Mouse (Mus musculus) limb, embryonic 11.5 days (tissue): Measurements from ENCODE around the gene Mpp4. TPM values are rescaled to one million over a fixed set of nuclear protein-coding genes. Genes with fewer than 3 reads are reported as not detected.
A peak's percentile ranks its signal among the peaks of the same experiment; 100 is the strongest.

Experiments
- ATAC-seq: fragments of 200-750 bp; cut with Nextera tagmentation; 2 replicates; pipeline ENCODE4 v1.8.0; 2017; ENCODE audit warnings: low read depth; ENCODE audit not compliant: insufficient number of reproducible peaks, low FRiP score, low TSS enrichment
- DNase-seq: peaks from one replicate; pipeline ENCODE4 v3.0.0-alpha.2; 2015; ENCODE audit warnings: low spot score
- H3K27ac ChIP-seq: fragments of 300-500 bp; sonication (generic); replicated peaks from 2 replicates; pipeline ENCODE4 v1.5.1; 2014; ENCODE audit warnings: low read depth, mild to moderate bottlenecking, low read length
- H3K27me3 ChIP-seq: fragments of 300-500 bp; sonication (generic); 2 replicates; pipeline ENCODE4 v1.6.1; 2014; ENCODE audit warnings: mild to moderate bottlenecking, low read length, mixed read lengths; ENCODE audit not compliant: control insufficient read depth, insufficient read depth
- H3K36me3 ChIP-seq: fragments of 300-500 bp; sonication (generic); 2 replicates; pipeline ENCODE4 v1.6.1; 2014; ENCODE audit warnings: mild to moderate bottlenecking, low read length, moderate library complexity, mixed read lengths; ENCODE audit not compliant: control insufficient read depth, insufficient read depth
- H3K4me1 ChIP-seq: fragments of 300-500 bp; sonication (generic); 2 replicates; pipeline ENCODE4 v1.6.1; 2014; ENCODE audit warnings: low read length, mixed read lengths; ENCODE audit not compliant: control insufficient read depth, insufficient read depth
- H3K4me2 ChIP-seq: fragments of 300-500 bp; sonication (generic); 2 replicates; pipeline ENCODE4 v1.6.1; 2014; ENCODE audit warnings: low read depth, mild to moderate bottlenecking, moderate library complexity; ENCODE audit not compliant: severe bottlenecking
- H3K4me3 ChIP-seq: fragments of 300-500 bp; sonication (generic); 2 replicates; pipeline ENCODE4 v1.5.1; 2014; ENCODE audit warnings: low read depth, low read length
- H3K9ac ChIP-seq: fragments of 300-500 bp; sonication (generic); 2 replicates; pipeline ENCODE4 v1.6.1; 2014; ENCODE audit warnings: mild to moderate bottlenecking, low read length
- H3K9me3 ChIP-seq: fragments of 300-500 bp; sonication (generic); 2 replicates; pipeline ENCODE4 v1.6.1; 2016; ENCODE audit warnings: low read length; ENCODE audit not compliant: control insufficient read depth
- WGBS: fragments of 180-500 bp; shearing (Covaris S2); extraction: QIAGEN DNeasy Blood & Tissue Kit; methylation state at CpG from one replicate; pipeline ENCODE4 v1.1.7; 2014; 5-methylcytosine and 5-hydroxymethylcytosine counted together
- polyA plus RNA-seq: library from polyadenylated mRNA; unstranded; fragments of >200 nt; fragmentation: Nextera tagmentation; extraction: Ambion mirVana; gene quantifications from 2 replicates; pipeline ENCODE4 v1.2.1, GENCODE M21; 2014

Mpp4 gene
- polyA plus RNA-seq, 1 experiment from 2014 or later, result 0.28 TPM

GRCm38 (mm10) chr1:59144543-59144942 is 18.6 kb downstream of the Mpp4 start:
- H3K4me2 ChIP-seq, result no peak overlapping the region
- no peaks in the 10 kb centered on the region for H3K4me1 ChIP-seq
- 78% methylated on average over 10 of the region's 10 CpGs for WGBS
- H3K9me3 ChIP-seq, result no peaks in the 10 kb centered on the region
- ATAC-seq (no peak), DNase-seq (no peak)
- H3K36me3 ChIP-seq, result no peaks in the 10 kb centered on the region
- H3K4me3 ChIP-seq, result no peak overlapping the region
- H3K27me3 ChIP-seq, result no peaks in the 10 kb centered on the region
- H3K9ac ChIP-seq, result no peak overlapping the region
- no peak overlapping the region for H3K27ac ChIP-seq

DNA sequence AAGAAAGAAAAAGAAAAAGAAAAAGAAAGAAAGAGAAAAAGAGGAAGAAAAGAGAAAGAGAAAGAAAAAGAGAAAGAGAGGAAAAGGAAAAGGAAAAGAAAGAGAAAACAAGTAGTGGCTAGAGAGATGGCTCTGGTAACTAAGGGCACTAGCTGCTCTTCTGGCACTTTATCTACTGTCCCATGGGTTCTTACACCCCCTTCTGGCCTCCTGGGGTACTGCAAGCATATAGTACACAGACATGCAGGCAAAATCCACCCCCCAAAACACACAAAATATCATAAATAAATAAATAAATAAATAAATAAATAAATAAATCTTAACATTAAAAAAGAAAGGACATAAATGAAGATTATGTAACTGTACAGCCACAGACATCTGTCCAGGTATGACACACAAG is 20.4 kb downstream of the Mpp4 start:
- DNase-seq, result peak; percentile 79
- ATAC-seq, result no peak
- no peaks in the 10 kb centered on the region for H3K27me3 ChIP-seq
- no peaks in the 10 kb centered on the region for H3K9me3 ChIP-seq
- H3K4me2 ChIP-seq, result no peak overlapping the region
- H3K27ac ChIP-seq, result no peak overlapping the region
- H3K9ac ChIP-seq, result no peak overlapping the region
- no peak overlapping the region for H3K4me3 ChIP-seq
- no peaks in the 10 kb centered on the region for H3K4me1 ChIP-seq
- no peaks in the 10 kb centered on the region for H3K36me3 ChIP-seq

DNA sequence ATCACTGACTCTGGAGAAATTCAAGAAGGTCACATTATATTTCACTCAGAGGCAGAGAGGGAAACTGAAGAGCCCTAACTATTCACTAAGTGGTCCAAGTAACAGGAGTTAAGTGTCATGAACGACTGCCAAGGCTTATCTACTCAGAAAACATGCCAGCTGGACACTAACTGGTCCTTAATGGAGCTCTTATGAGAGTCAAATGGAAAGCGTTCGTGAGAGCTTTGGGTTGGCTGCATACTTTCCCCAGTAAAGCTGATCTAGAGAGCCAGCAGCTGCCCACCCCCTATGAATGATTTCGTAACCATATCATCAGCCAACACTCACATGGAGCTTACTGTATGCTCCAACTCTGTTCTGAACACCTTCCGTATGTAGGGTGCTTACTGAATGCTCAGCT is 28.8 kb downstream of the Mpp4 start:
- H3K4me3 ChIP-seq, result no peak overlapping the region
- ATAC-seq (no peak), DNase-seq (no peak)
- no peak overlapping the region for H3K9ac ChIP-seq
- H3K4me2 ChIP-seq, result no peak overlapping the region
- H3K27ac ChIP-seq, result no peak overlapping the region
- WGBS, result 83% methylated on average over 5 of the region's 5 CpGs
- no peaks in the 10 kb centered on the region for H3K9me3 ChIP-seq
- H3K4me1 ChIP-seq, result no peaks in the 10 kb centered on the region
- H3K36me3 ChIP-seq, result no peaks in the 10 kb centered on the region
- no peaks in the 10 kb centered on the region for H3K27me3 ChIP-seq

GRCm38 (mm10) chr1:59128879-59129278 is 34.3 kb downstream of the Mpp4 start:
- Histone ChIP-seq H3K9ac (no peak overlapping the region), H3K36me3 (no peaks in the 10 kb centered on the region), H3K27me3 (no peaks in the 10 kb centered on the region), H3K4me3 (no peak overlapping the region), H3K9me3 (no peaks in the 10 kb centered on the region), H3K4me2 (no peak overlapping the region), H3K27ac (no peak overlapping the region), H3K4me1 (no peaks in the 10 kb centered on the region)
- DNase-seq (no peak), ATAC-seq (no peak)
- WGBS, result 75% methylated on average over 7 of the region's 7 CpGs

- Histone ChIP-seq H3K36me3 (no peaks in the 10 kb centered on the region), H3K4me3 (no peak overlapping the region), H3K4me2 (no peak overlapping the region), H3K9ac (no peak overlapping the region), H3K27ac (no peak overlapping the region), H3K27me3 (no peaks in the 10 kb centered on the region), H3K9me3 (no peaks in the 10 kb centered on the region), H3K4me1 (no peaks in the 10 kb centered on the region)
- WGBS, result 70% methylated on average over 5 of the region's 5 CpGs
- no peak for ATAC-seq
- DNase-seq, result no peak
Measured at GRCm38 (mm10) chr1:59125558-59125957, 37.6 kb downstream of the Mpp4 start.

- ATAC-seq, result peak; percentile 98
Measured at GRCm38 (mm10) chr1:59119720-59120457, 43.3 kb downstream of the Mpp4 start, which contains the start of gene Tmem237. Gene Tmem237, minus strand, starts transcription at chr1:59120408.

DNA sequence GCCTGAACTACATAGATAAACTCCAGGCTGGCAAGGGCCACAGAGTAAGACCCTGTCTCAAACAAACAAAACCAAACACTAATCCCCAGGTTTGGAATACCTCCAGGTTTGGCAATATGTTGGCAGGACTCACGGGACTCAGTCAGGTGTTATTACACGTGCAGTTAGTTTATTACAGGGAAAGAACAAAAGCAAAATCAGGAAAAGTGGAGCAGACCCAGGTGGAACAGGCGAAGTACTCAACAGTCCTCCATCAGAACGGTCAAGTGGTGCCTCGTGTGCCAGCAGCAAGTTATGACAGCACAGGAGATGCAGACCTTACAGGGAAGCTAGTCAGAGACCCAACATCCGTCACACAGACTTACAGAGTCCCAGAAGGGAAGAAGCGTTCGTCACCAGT is 52.7 kb downstream of the Mpp4 start:
- H3K4me2 ChIP-seq, result no peak overlapping the region
- H3K4me3 ChIP-seq, result no peak overlapping the region
- no peaks in the 10 kb centered on the region for H3K9me3 ChIP-seq
- no peaks in the 10 kb centered on the region for H3K36me3 ChIP-seq
- H3K4me1 ChIP-seq, result no peaks in the 10 kb centered on the region
- H3K9ac ChIP-seq, result no peak overlapping the region
- ATAC-seq (no peak), DNase-seq (no peak)
- 82% methylated on average over 8 of the region's 8 CpGs for WGBS
- no peak overlapping the region for H3K27ac ChIP-seq
- H3K27me3 ChIP-seq, result no peaks in the 10 kb centered on the region

More at GRCm38 (mm10) chr1:59119720-59120457, 43.3 kb downstream of the Mpp4 start, which contains the start of gene Tmem237:
- no peaks in the 10 kb centered on the region for H3K4me1 ChIP-seq
- peak within 1 kb of the TSS; percentile 66 for H3K4me3 ChIP-seq
- peak within 1 kb of the TSS; percentile 85 for H3K4me2 ChIP-seq
- H3K36me3 ChIP-seq, result no peaks in the 10 kb centered on the region
- no peaks in the 10 kb centered on the region for H3K9me3 ChIP-seq
- DNase-seq, result peak; percentile 95
- no peaks in the 10 kb centered on the region for H3K27me3 ChIP-seq
- H3K9ac ChIP-seq, result peak within 1 kb of the TSS; percentile 93
- peak within 1 kb of the TSS; percentile 54; the same call in 1 of the 2 replicates for H3K27ac ChIP-seq
- WGBS, result under 1% methylated on average over 59 of the region's 74 CpGs

DNA sequence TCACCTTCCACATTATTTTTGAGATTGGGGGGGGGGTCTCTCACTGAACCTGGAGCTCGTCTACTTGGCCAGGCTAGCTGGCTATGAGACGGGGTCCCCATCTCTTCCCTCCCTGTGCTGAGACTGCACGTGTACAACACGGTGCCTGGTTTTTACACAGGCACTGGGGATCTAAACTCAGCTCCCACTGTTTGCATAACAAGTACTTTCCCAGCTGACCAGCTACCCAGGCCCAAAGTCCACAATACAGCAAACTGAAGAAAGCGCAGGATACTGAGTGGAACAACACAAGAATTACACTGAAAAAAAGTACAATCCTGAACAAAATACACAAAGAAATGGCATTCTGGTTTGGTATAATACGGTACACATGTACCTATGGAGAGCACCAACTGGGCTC is 61.1 kb downstream of the Mpp4 start:
- Histone ChIP-seq H3K27me3 (no peaks in the 10 kb centered on the region), H3K9ac (no peak overlapping the region), H3K4me2 (no peak overlapping the region), H3K36me3 (no peaks in the 10 kb centered on the region), H3K9me3 (no peaks in the 10 kb centered on the region), H3K27ac (no peak overlapping the region), H3K4me3 (no peak overlapping the region), H3K4me1 (no peaks in the 10 kb centered on the region)
- DNase-seq (no peak), ATAC-seq (no peak)
- 92% methylated on average over 6 of the region's 6 CpGs for WGBS

DNA sequence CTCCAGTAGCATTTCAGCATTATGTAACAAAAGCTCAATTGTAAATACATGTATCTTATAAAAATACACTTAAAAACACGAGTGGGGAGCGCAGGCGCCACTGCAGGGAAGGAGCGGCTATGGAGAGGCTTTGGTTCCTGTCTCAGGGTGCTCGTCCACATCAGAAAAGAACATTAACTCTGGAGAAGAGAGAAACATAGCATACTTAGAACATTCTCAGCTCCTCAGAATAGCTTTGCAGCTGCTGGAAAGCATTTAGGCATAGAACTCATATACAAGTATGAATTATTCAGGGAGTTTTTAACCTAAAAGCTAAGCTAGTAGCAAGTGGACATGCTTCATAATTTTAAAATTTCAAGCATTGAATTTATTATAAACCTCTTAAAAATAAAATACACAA is 62.2 kb downstream of the Mpp4 start:
- Histone ChIP-seq H3K4me3 (no peak overlapping the region), H3K36me3 (no peaks in the 10 kb centered on the region), H3K27ac (no peak overlapping the region), H3K9me3 (no peaks in the 10 kb centered on the region), H3K9ac (no peak overlapping the region), H3K27me3 (no peaks in the 10 kb centered on the region), H3K4me1 (no peaks in the 10 kb centered on the region), H3K4me2 (no peak overlapping the region)
- 89% methylated on average over 5 of the region's 5 CpGs for WGBS
- DNase-seq (no peak), ATAC-seq (no peak)
